Mouse (Mus musculus): ENCODE results near the gene Srebf1.

DNA sequence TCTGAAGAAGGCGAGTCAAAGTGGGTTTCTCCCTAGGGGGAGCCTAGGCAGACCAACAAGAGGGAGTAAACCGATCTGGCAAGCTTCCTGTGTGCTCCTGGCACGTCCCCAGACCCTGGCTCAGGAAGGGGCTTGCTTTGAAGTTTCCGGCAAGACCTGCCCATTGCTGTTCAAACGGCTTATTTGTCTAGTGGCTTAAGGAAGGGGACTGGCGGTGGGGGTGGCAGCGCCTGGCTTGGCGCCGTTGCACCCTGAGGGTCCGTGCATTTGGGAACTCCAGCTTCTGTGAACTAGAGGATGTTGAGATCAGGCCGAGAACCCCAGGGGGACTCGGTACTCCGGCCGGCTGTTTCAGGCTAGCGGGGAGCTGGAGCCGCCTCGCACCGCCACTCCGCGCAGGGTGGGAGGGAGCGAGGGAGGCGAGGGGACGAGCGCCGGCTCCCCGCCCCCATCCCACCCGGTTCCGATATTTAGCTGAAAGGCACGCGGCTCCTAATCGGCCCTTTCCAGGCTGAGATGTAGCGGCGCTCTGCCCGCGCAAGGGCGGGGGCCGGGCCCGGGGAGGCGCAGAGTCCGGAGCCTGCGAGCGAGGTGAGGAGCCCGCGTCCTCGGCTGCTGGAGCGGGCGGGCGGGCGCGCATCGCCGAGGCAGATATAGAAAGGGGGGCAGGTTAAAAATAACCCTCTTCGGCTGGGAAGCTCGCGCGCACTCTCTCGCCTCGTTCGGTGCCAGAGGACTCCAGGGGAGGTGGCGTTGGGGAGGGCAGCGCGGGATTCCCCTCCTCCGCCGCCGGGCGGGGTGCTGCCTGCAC is 46.8 kb downstream of the Srebf1 start:
- TF ChIP-seq POLR2A (IDR thresholded peaks at IDR 0.05; ENCODE audit: extremely low read depth, insufficient read depth, low read length): no peak
- TF ChIP-seq CTCF (IDR thresholded peaks at IDR 0.05; ENCODE audit: low read depth, low read length): no peak

Data from liver, adult 2 months (tissue).